Mouse (Mus musculus) thymus, adult 18-20 months (tissue): ENCODE measurements at regions not wholly inside any gene's neighbourhood (a gene's known extent, or its start where the extent isn't known, plus 50 kb on each side); places are given as distances from the start of the nearest gene placed in this dataset.

Experiments used
- DNase-seq, 2 experiments: peaks; one replicate each; pipeline ENCODE4 v3.0.0; 2022; ENCODE audit warnings: mixed read lengths in 2 of 2

- no peak for DNase-seq
These were observed 222.8 kb upstream of the Gpc5 start for GRCm38 (mm10) chr14:114869233-114869632.

DNA sequence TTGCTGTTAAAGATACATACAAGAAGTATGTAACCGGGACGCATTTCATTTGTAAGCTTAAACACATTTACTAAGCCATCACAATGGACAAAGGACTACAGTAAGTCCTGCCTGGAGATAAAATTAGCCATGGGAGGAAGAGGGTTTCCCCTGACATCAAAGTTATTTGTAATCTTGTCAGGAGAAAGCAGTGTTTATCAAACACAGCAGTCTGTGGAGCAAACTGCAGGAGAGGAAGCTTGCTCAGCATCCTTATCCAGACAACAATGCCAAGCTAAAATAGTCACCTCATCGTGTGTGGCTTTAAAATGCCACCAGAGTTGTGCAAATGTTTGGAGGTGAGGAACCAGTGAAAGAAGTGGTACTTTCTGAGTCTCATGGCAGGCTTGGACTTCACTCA lies 216.9 kb upstream of the Gpc5 start:
- DNase-seq: no peak

DNA sequence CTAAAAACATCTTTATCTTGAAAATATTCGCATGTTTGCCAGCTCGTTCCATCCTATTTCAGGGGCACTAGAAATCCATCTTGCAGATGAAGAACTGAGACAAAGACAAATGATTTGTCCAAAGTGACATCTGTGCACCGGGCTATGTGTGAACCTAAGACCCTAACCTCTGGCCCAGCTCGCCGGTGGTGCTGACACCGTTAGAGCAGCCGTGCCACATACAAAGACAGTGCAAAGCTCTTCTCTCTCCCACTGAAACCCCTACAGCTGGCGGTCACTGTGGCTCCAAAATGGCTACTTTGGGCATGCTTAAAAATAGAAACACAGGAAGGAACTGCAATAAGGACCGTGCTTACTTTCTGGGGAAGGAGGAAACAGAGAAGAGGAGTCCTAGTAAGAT lies 215.6 kb upstream of the Gpc5 start:
- DNase-seq: no peak

DNA sequence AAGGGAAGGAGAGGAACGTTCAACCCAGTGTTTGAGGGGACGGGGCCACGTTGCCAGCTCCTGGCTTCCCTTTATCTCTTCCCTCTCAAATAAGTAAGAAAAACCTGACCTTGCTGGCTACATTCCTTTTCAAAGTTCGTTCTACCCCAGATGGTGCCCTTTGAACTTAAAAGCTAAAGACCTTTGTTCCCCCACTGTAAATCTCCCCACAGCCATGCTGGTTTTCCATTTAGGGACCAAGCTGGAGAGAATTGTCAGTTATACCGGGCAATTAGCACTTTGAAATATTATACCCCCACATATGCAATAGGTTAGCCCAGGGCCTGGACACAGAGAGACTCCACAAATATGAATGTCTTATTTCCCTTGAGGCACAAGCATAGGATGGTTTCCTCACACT lies 214.5 kb upstream of the Gpc5 start:
- no peak for DNase-seq

DNA sequence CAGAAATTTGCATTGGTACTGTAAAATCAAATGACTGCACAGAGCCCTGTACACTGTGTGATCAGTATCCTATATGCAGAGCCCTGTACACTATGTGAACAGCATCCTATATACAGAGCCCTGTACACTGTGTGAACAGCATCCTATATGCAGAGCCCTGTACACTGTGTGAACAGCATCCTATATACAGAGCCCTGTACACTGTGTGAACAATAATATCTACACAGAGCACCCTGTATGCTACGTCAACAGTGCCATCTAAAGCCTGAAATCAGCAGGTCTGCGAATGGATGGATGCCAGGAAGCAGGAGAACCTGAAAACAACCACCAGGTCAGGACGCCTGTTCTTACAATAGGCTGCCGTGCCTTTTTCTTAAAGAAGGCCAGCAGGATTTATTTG lies 211.7 kb upstream of the Gpc5 start:
- DNase-seq: no peak

DNA sequence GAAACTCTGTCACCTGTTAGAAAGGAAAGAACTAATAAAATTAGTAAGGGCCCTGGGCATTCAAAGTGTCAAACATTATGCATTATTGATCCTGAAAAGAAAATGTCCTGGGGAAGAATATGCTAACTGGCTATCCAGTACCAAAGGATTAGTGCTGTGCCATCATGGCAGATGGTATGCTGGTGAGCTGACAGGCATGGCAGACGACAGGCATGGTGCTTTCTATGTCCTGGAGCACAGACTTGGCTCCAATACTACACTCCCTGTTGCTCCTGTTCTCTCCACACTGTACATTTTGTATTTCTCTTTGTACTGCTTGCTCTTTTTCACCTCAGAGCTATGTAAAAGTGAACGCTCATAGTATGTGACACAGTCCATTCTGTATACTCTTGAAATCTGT lies 187.9 kb upstream of the Gpc5 start:
- no peak for DNase-seq

DNA sequence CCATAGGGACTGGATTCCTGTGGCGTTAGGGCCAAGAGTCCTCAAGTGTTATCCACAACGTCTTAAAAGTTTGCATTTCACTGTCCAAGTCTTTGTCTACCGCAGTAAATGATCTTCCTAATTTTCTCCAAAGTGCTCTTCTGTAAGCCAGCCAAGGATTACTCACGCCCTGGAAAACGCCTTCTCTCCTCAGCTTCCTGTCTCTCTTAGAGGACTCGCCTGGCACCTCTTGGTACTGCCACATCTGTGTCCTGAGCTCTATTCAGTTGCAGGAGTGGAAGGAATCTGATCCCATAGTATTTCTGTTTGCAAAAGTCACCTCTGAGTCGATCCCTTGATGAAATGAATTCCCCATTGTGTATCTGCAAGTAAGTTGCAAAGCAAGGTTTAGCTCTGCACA lies 179.7 kb upstream of the Gpc5 start:
- DNase-seq: no peak

GRCm38 (mm10) chr14:114913238-114913637 lies 178.8 kb upstream of the Gpc5 start:
- DNase-seq: no peak

DNA sequence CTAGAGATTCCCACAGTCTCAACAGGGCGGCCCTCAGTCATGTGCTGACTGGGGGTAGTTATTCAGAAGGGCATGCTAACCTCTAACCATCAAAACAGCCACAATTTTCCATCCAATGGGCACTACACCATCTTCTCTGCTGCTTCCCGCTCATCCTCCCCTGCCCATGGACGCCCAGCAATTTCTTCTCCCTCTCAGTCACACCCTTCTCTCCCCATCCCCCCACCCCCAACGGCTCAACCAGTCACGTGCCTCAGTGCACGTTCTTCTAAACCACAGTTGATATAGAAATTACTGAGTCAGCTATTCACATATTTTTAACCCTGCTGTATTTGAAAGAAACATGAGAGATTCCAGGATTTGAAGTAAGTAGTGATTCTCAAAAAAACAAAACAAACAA lies 146.3 kb upstream of the Gpc5 start:
- no peak for DNase-seq

GRCm38 (mm10) chr14:114946321-114946720 lies 145.7 kb upstream of the Gpc5 start:
- peak in 1 of 2 experiments; percentile 17 for DNase-seq

DNA sequence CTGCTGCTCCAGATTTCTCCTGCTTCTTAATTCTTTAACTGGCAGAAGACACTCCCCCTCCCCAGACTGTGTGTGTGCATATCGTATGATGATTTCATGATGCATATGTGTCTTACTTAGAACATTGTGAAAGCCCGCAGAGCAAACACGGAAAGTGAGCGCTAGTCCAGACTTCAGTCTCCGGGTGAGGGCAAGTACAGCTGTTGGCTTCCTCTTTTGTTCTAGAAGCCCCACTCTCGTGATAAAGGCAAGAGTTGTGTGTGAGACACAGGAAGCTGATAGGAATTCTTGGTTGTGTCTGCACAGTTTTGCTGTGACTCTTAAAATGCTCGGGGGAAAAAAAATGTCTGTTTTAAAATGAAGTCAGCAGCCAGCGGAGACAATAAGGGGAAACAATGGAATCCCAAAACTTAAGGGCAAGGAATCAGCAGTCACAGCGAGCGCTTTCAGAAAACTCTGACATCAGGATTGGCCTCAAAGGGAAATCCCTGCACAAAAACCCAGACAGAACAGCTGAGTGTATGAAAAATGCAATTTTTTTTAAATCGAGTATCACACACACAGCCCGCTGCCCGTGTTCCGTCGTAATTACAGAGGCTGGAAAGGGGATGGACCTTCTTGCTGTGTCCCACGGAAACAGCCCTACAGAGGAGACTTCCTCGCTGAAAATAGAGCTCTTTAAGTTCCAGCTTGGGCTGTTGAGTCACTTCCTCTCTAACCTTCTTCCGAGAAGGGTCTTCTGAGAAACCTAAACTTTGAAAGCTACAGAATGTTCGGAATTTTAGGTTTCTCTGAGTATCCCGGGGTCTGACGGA lies 143.5 kb upstream of the Gpc5 start:
- peak; percentile 10 to 16 for DNase-seq

DNA sequence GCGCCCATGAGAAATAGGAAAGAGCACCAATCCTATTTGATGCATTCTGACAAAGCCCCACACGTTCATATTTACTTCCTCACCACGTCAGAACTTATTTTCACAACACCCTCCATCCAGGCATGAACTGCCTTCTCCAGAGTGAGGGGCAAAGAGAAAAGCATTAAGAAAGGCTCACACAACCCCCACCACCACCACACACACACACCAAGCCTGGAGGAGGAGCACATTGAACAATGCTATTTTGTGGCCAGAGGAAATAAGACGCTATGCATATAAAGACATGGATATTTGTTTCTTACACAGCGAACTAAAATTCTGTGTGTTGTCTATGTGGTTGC lies 142.9 kb upstream of the Gpc5 start:
- no peak for DNase-seq

DNA sequence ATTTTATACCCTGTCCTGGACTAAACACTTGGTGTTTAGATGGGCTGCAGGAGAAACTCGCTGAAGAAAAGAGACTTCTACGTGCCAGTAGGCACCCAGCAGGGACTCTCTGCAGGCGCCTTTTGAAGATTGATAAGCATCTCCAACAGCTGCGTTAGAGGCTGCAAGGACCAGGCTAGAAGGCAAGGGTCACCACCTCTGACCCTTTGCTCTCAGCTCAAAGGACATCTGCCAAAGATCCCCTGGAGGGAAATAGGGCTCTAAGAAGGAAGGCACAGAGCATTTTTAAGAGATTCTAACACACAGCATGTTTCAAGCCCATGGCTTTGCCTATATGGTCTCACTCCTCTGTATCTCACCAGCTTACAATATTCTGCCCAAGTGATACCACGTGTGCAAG lies 139.7 kb upstream of the Gpc5 start:
- no peak for DNase-seq

DNA sequence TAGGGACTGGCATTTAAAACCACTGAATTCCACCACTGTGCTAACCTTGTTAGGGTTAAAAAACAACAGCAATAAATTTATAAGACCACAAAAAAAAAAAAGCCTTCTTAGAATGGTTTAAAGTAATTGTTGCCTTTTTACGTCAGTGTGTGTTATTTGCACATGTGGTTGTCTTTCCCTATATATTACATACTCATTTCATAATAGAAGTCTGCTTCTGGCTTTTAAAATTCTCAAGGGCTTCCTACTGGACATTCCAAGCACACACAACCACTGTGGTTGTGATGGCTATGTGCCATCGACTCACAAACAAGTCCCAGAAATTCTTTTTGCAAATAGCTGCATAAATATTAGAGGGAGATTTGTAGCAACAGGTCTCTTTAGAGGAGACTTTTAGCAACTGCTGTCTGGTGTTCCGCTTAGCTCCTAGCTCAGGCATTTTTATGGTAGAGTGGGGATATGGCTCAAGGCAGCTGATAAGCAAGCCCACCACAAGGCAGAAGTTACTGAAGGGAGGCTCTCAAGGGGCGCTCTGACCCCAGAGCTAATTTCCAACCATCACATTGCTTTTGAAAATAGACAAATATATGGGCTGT lies 138.8 kb upstream of the Gpc5 start:
- no peak for DNase-seq

DNA sequence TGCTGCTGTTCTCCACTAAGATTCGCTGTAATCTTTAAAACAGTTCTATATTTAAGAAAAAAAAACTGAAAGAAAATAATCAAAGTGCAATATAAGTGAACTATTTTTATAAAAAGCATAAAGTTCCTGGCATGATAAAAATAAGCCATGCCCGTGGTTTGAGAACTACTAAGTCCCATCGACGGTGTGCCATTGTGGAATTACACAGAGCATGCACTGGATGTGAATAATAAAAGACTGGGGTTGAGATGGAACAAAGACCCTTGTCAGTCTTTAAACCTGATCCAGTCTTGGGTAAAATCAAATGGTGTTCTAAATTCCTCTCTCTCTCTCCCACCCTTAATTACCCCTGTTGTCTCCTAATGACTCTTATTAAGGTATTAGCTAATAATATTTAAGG lies 137.7 kb upstream of the Gpc5 start:
- no peak for DNase-seq

GRCm38 (mm10) chr14:114955572-114955971 lies 136.4 kb upstream of the Gpc5 start:
- DNase-seq: no peak

DNA sequence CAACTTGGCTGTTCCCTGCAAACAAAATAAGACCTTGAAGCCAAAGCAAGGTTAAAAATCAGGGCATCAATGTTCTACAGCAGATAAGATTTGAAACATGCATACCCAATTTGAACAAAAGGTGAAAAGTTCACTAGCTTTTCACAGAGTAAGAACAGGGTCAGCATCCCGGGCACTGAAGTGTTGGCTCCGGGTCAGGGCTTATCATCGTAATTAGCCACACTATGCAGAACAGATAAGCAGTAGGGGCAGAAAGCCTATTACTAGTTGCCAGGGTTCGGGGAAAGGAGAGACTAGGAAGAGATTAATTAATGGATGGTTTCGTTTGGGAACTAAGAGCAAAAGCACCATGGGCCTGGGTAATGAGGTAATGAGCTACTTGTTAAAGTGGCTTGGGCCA lies 131.7 kb upstream of the Gpc5 start:
- no peak for DNase-seq

DNA sequence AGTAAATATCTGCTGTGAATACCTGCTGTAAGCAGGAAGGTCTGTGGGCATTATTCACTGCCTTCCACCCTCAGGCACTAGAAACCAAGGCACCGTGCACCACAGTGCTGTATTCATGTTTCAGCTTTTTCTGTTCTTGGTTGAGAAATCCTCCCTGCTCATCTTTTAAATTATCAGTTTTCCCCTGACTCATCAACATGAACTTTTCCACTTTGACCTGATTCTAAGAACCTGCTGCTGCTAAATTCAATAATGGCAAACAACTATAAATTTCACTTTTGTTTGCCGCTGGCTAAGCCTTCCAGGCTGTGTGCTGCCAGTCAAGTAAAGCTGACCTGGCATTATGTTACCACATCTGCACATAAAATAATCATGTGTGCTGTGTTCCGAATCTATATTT lies 126.1 kb upstream of the Gpc5 start:
- DNase-seq: no peak

DNA sequence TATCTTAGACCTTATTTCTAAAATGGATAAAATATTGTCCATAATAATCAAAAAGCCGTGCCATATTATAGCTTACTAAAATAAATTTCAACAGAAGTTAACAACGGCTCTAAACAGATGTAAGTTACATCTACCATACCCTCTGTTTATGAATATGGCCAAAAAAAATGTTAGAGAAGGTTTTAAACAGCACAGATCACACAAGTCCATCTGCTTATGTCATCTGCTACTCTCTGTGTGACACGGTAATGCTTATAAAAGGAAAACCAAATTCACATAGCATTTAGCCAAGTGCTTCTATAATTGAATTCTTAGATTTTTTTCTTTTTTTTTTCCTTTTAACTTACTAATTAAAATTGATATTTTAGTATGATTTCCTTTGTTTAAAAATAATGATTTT lies 123.0 kb upstream of the Gpc5 start:
- DNase-seq: no peak

GRCm38 (mm10) chr14:114981120-114981519 lies 110.9 kb upstream of the Gpc5 start:
- DNase-seq: no peak

GRCm38 (mm10) chr14:115003223-115003622 lies 88.8 kb upstream of the Gpc5 start:
- no peak for DNase-seq

- no peak for DNase-seq
These were observed 87.1 kb upstream of the Gpc5 start for GRCm38 (mm10) chr14:115004733-115005405.

- DNase-seq: no peak
These were observed 81.1 kb upstream of the Gpc5 start for GRCm38 (mm10) chr14:115010877-115011276.

- no peak for DNase-seq
These were observed 76.7 kb upstream of the Gpc5 start for GRCm38 (mm10) chr14:115015299-115015698.
